Mouse (Mus musculus) hindbrain, embryonic 12.5 days (tissue): ENCODE data around the gene Rflna. TPM values are rescaled to one million over a fixed set of nuclear protein-coding genes. Genes with fewer than 3 reads are reported as not detected.

Experiments used
- ATAC-seq: fragments of 200-750 bp; cut with Nextera tagmentation; 2 replicates; pipeline ENCODE4 v1.8.0; 2017; ENCODE audit warnings: moderate TSS enrichment; ENCODE audit not compliant: low FRiP score
- H3K27ac ChIP-seq: fragments of 300-500 bp; sonication (generic); 2 replicates; pipeline ENCODE4 v1.5.1; 2016; ENCODE audit warnings: mild to moderate bottlenecking
- H3K27me3 ChIP-seq: fragments of 300-500 bp; sonication (generic); 2 replicates; pipeline ENCODE4 v1.6.1; 2016; ENCODE audit warnings: mild to moderate bottlenecking
- H3K36me3 ChIP-seq: fragments of 300-500 bp; sonication (generic); 2 replicates; pipeline ENCODE4 v1.6.1; 2016; ENCODE audit warnings: mild to moderate bottlenecking
- H3K4me1 ChIP-seq: fragments of 300-500 bp; sonication (generic); 2 replicates; pipeline ENCODE4 v1.6.1; 2016
- H3K4me2 ChIP-seq: fragments of 300-500 bp; sonication (generic); replicated peaks from 2 replicates; pipeline ENCODE4 v1.6.1; 2016; ENCODE audit warnings: mild to moderate bottlenecking
- H3K4me3 ChIP-seq: fragments of 300-500 bp; sonication (generic); 2 replicates; pipeline ENCODE4 v1.5.1; 2016; ENCODE audit warnings: mild to moderate bottlenecking
- H3K9ac ChIP-seq: fragments of 300-500 bp; sonication (generic); 2 replicates; pipeline ENCODE4 v1.6.1; 2016; ENCODE audit warnings: mild to moderate bottlenecking, moderate library complexity
- H3K9me3 ChIP-seq: fragments of 300-500 bp; sonication (generic); replicated peaks from 2 replicates; pipeline ENCODE4 v1.6.1; 2016; ENCODE audit warnings: mild to moderate bottlenecking
- WGBS: fragments of 180-500 bp; shearing (Covaris S2); methylation state at CpG from one replicate; pipeline ENCODE4 v1.1.7; 2016; 5-methylcytosine and 5-hydroxymethylcytosine counted together
- polyA plus RNA-seq: library from polyadenylated mRNA; unstranded; fragments of >200 nt; fragmentation: Nextera tagmentation; extraction: Ambion mirVana; gene quantifications from 2 replicates; pipeline ENCODE4 v1.2.1, GENCODE M21; 2016

Rflna gene
- polyA plus RNA-seq, 1 experiment from 2014 or later: 34.1 TPM

GRCm38 (mm10) chr5:125056696-125057554 is 53.9 kb downstream of the Rflna start:
- Histone ChIP-seq H3K4me3 (no peak overlapping the region; the same call in 1 of the 2 replicates), H3K9ac (0 out of 2 replicates have a peak overlapping the region, but pooled peaks have one; percentile 1), H3K4me1 (peaks cover 68% of the 10 kb centered on the region), H3K27me3 (0 out of 2 replicates have a peak, but pooled peaks cover 5% of the 10 kb centered on the region), H3K9me3 (no peaks in the 10 kb centered on the region), H3K27ac (peak overlapping the region; percentile 79; the same call in 1 of the 2 replicates), H3K36me3 (peaks cover 34% of the 10 kb centered on the region), H3K4me2 (peak overlapping the region; percentile 64)
- WGBS: 5% methylated on average over 19 of the region's 19 CpGs
- ATAC-seq: peak; percentile 24; the same call in 1 of the 2 replicates

GRCm38 (mm10) chr5:125057555-125058266 is 54.7 kb downstream of the Rflna start:
- ATAC-seq: 0 out of 2 replicates have a peak, but pooled peaks have one; percentile 29
- Histone ChIP-seq H3K4me3 (peak overlapping the region; percentile 27), H3K27ac (peak overlapping the region; percentile 79), H3K36me3 (peaks cover 29% of the 10 kb centered on the region), H3K9me3 (no peaks in the 10 kb centered on the region), H3K4me1 (peaks cover 65% of the 10 kb centered on the region), H3K4me2 (peak overlapping the region; percentile 64), H3K9ac (peak overlapping the region; percentile 62), H3K27me3 (0 out of 2 replicates have a peak, but pooled peaks cover 5% of the 10 kb centered on the region)
- 6% methylated on average over 29 of the region's 29 CpGs for WGBS

GRCm38 (mm10) chr5:125058267-125058668 is 55.2 kb downstream of the Rflna start:
- peak overlapping the region; percentile 62 for H3K9ac ChIP-seq
- peak overlapping the region; percentile 79 for H3K27ac ChIP-seq
- H3K4me1 ChIP-seq: peaks cover 66% of the 10 kb centered on the region
- ATAC-seq: no peak
- H3K36me3 ChIP-seq: peaks cover 25% of the 10 kb centered on the region
- 3% methylated on average over 25 of the region's 29 CpGs for WGBS
- peak overlapping the region; percentile 64 for H3K4me2 ChIP-seq
- H3K4me3 ChIP-seq: peak overlapping the region; percentile 27
- no peaks in the 10 kb centered on the region for H3K9me3 ChIP-seq
- 0 out of 2 replicates have a peak, but pooled peaks cover 5% of the 10 kb centered on the region for H3K27me3 ChIP-seq

Other genes with a start within 250 kb of the Rflna start
- 26.1 and 27.9 TPM in 2 replicates for gene Ccdc92, start 140.8 kb upstream of the Rflna start, polyA plus RNA-seq
- 145 and 152 TPM in 2 replicates for gene Zfp664, start 140.5 kb upstream of the Rflna start, polyA plus RNA-seq
- gene Ncor2, start 176.0 kb downstream of the Rflna start, polyA plus RNA-seq: 30.2 and 31.0 TPM in 2 replicates